Mouse (Mus musculus): ENCODE measurements around the gene AA467197.

DNA sequence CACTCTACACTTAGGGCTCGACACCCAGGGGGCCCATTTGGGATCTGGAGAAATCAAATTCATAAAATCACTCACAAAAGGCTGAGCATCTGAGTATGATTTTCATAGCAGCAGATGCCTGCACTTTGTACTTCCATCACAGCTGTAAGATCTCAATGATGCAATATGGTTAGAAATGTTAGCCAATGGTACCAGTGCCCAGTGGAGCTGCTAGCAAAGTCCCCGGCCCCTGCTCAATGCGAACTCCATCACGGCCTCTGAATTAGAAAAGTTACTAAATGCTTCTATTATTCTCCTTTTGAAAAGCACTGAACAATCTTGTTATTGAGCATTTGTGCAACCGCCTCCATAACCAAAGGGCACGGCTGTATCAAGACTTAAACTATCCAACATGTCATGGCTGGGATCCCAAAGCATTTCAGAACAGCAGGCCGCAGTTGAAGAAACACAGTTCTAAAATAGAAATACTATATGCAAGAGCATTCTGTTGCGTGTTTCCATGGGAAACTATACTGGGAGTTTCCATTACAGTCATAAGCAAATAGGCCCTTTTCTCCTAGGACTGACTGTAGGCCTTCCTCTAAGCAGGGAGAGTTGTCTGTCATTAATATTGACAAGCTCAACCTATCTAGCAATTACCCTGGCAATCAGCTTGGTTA, 48.8 kb upstream of the AA467197 start:
- TF ChIP-seq CTCF (IDR thresholded peaks at IDR 0.05; ENCODE audit: control insufficient read depth, insufficient read depth, low read length) (no peak), POLR2A (IDR thresholded peaks at IDR 0.05; ENCODE audit: borderline replicate concordance, control insufficient read depth, low read depth, low read length) (no peak)

All from bone marrow, adult 2 months (tissue).